Mouse (Mus musculus): ENCODE measurements around the gene Rabgap1l. TPM values are rescaled to one million over a fixed set of nuclear protein-coding genes. Genes with fewer than 3 reads are reported as not detected.

Rabgap1l gene
- total and polyA plus RNA-seq, 3 experiments: 19.0 to 68.4 (median 67.6) TPM

GRCm38 (mm10) chr1:160263630-160264346, 529.2 kb downstream of the Rabgap1l start:
- H3K9ac ChIP-seq (ENCODE audit: low read depth, low read length): no peak overlapping the region

GRCm38 (mm10) chr1:160263053-160263452, 530.0 kb downstream of the Rabgap1l start:
- 82% methylated on average over 5 of the region's 5 CpGs for WGBS

More at GRCm38 (mm10) chr1:160263630-160264346, 529.2 kb downstream of the Rabgap1l start:
- TF ChIP-seq POLR2A (IDR thresholded peaks at IDR 0.05; ENCODE audit: insufficient read depth, low read depth, low read length): no peak
- no peak for TF ChIP-seq EP300 (IDR thresholded peaks at IDR 0.05; ENCODE audit: insufficient read depth, low read depth, low read length)
- H3K79me2 ChIP-seq (replicated peaks; ENCODE audit: control insufficient read depth, insufficient read depth, low read length): no peaks in the 10 kb centered on the region
- no peaks in the 10 kb centered on the region for H3K27me3 ChIP-seq (ENCODE audit: control insufficient read depth, insufficient read depth, low read length)
- no peak overlapping the region for H3K27ac ChIP-seq
- H3K4me3 ChIP-seq: no peak overlapping the region
- 0 out of 2 replicates have a peak, but pooled peaks cover 1% of the 10 kb centered on the region for H3K4me1 ChIP-seq (ENCODE audit: control insufficient read depth, insufficient read depth, low read length)
- 84% methylated on average over 16 of the region's 16 CpGs for WGBS
- no peaks in the 10 kb centered on the region for H3K36me3 ChIP-seq (ENCODE audit: control insufficient read depth, insufficient read depth, low read length)
- peak; percentile 27 to 44 for DNase-seq
- intact Hi-C loops (cut with DNase I): no loop called here

GRCm38 (mm10) chr1:160262415-160262814, 530.6 kb downstream of the Rabgap1l start:
- no peak for TF ChIP-seq EP300 (IDR thresholded peaks at IDR 0.05; ENCODE audit: insufficient read depth, low read depth, low read length)
- TF ChIP-seq POLR2A (IDR thresholded peaks at IDR 0.05; ENCODE audit: insufficient read depth, low read depth, low read length): no peak
- no peak for TF ChIP-seq CTCF (IDR thresholded peaks at IDR 0.05)
- Histone ChIP-seq H3K36me3 (ENCODE audit: control insufficient read depth, insufficient read depth, low read length) (no peaks in the 10 kb centered on the region), H3K4me1 (ENCODE audit: control insufficient read depth, insufficient read depth, low read length) (0 out of 2 replicates have a peak, but pooled peaks cover 1% of the 10 kb centered on the region), H3K4me3 (no peak overlapping the region), H3K9ac (ENCODE audit: low read depth, low read length) (no peak overlapping the region), H3K27me3 (ENCODE audit: control insufficient read depth, insufficient read depth, low read length) (no peaks in the 10 kb centered on the region), H3K27ac (no peak overlapping the region), H3K79me2 (replicated peaks; ENCODE audit: control insufficient read depth, insufficient read depth, low read length) (no peaks in the 10 kb centered on the region)
- intact Hi-C loops (cut with DNase I): no loop called here
- 77% methylated on average over 4 of the region's 4 CpGs for WGBS
- no peak for DNase-seq

More at GRCm38 (mm10) chr1:160263053-160263452, 530.0 kb downstream of the Rabgap1l start:
- intact Hi-C loops (cut with DNase I): no loop called here
- H3K27me3 ChIP-seq (ENCODE audit: control insufficient read depth, insufficient read depth, low read length): no peaks in the 10 kb centered on the region
- no peaks in the 10 kb centered on the region for H3K79me2 ChIP-seq (replicated peaks; ENCODE audit: control insufficient read depth, insufficient read depth, low read length)
- TF ChIP-seq POLR2A (IDR thresholded peaks at IDR 0.05; ENCODE audit: insufficient read depth, low read depth, low read length): no peak
- no peak for TF ChIP-seq CTCF (IDR thresholded peaks at IDR 0.05)
- no peak for TF ChIP-seq EP300 (IDR thresholded peaks at IDR 0.05; ENCODE audit: insufficient read depth, low read depth, low read length)
- no peaks in the 10 kb centered on the region for H3K36me3 ChIP-seq (ENCODE audit: control insufficient read depth, insufficient read depth, low read length)
- no peak overlapping the region for H3K4me3 ChIP-seq
- 0 out of 2 replicates have a peak, but pooled peaks cover 1% of the 10 kb centered on the region for H3K4me1 ChIP-seq (ENCODE audit: control insufficient read depth, insufficient read depth, low read length)
- no peak for DNase-seq
- no peak overlapping the region for H3K9ac ChIP-seq (ENCODE audit: low read depth, low read length)
- no peak overlapping the region for H3K27ac ChIP-seq

- H3K79me2 ChIP-seq (replicated peaks; ENCODE audit: control insufficient read depth, insufficient read depth, low read length): no peaks in the 10 kb centered on the region
- no peaks in the 10 kb centered on the region for H3K27me3 ChIP-seq (ENCODE audit: control insufficient read depth, insufficient read depth, low read length)
- WGBS: 70% methylated on average over 2 of the region's 2 CpGs
- H3K4me1 ChIP-seq (ENCODE audit: control insufficient read depth, insufficient read depth, low read length): 0 out of 2 replicates have a peak, but pooled peaks cover 1% of the 10 kb centered on the region
- TF ChIP-seq EP300 (IDR thresholded peaks at IDR 0.05; ENCODE audit: insufficient read depth, low read depth, low read length) (no peak), POLR2A (IDR thresholded peaks at IDR 0.05; ENCODE audit: insufficient read depth, low read depth, low read length) (no peak), CTCF (IDR thresholded peaks at IDR 0.05) (no peak)
- intact Hi-C loops (cut with DNase I): no loop called here
- H3K27ac ChIP-seq: no peak overlapping the region
- DNase-seq: no peak
- H3K9ac ChIP-seq (ENCODE audit: low read depth, low read length): no peak overlapping the region
- no peaks in the 10 kb centered on the region for H3K36me3 ChIP-seq (ENCODE audit: control insufficient read depth, insufficient read depth, low read length)
- no peak overlapping the region for H3K4me3 ChIP-seq
Measured at GRCm38 (mm10) chr1:160261849-160262248, 531.2 kb downstream of the Rabgap1l start.

- Histone ChIP-seq H3K36me3 (ENCODE audit: control insufficient read depth, insufficient read depth, low read length) (no peaks in the 10 kb centered on the region), H3K4me1 (ENCODE audit: control insufficient read depth, insufficient read depth, low read length) (0 out of 2 replicates have a peak, but pooled peaks cover 1% of the 10 kb centered on the region), H3K27me3 (ENCODE audit: control insufficient read depth, insufficient read depth, low read length) (no peaks in the 10 kb centered on the region), H3K9ac (ENCODE audit: low read depth, low read length) (no peak overlapping the region), H3K27ac (no peak overlapping the region), H3K4me3 (no peak overlapping the region), H3K79me2 (replicated peaks; ENCODE audit: control insufficient read depth, insufficient read depth, low read length) (no peaks in the 10 kb centered on the region)
- 82% methylated on average over 4 of the region's 4 CpGs for WGBS
- no peak for DNase-seq
- intact Hi-C loops (cut with DNase I): no loop called here
- TF ChIP-seq POLR2A (IDR thresholded peaks at IDR 0.05; ENCODE audit: insufficient read depth, low read depth, low read length) (no peak), CTCF (IDR thresholded peaks at IDR 0.05) (no peak), EP300 (IDR thresholded peaks at IDR 0.05; ENCODE audit: insufficient read depth, low read depth, low read length) (no peak)
Measured at GRCm38 (mm10) chr1:160260605-160261004, 532.4 kb downstream of the Rabgap1l start.

GRCm38 (mm10) chr1:160259884-160260283, 533.1 kb downstream of the Rabgap1l start:
- H3K9ac ChIP-seq (ENCODE audit: low read depth, low read length): no peak overlapping the region
- no peaks in the 10 kb centered on the region for H3K79me2 ChIP-seq (replicated peaks; ENCODE audit: control insufficient read depth, insufficient read depth, low read length)
- intact Hi-C loops (cut with DNase I): no loop called here
- WGBS: 61% methylated on average over 7 of the region's 7 CpGs
- H3K27ac ChIP-seq: no peak overlapping the region
- no peaks in the 10 kb centered on the region for H3K36me3 ChIP-seq (ENCODE audit: control insufficient read depth, insufficient read depth, low read length)
- DNase-seq: no peak
- no peak overlapping the region for H3K4me3 ChIP-seq
- H3K27me3 ChIP-seq (ENCODE audit: control insufficient read depth, insufficient read depth, low read length): no peaks in the 10 kb centered on the region
- TF ChIP-seq POLR2A (IDR thresholded peaks at IDR 0.05; ENCODE audit: insufficient read depth, low read depth, low read length) (no peak), CTCF (IDR thresholded peaks at IDR 0.05) (no peak), EP300 (IDR thresholded peaks at IDR 0.05; ENCODE audit: insufficient read depth, low read depth, low read length) (no peak)
- 0 out of 2 replicates have a peak, but pooled peaks cover 1% of the 10 kb centered on the region for H3K4me1 ChIP-seq (ENCODE audit: control insufficient read depth, insufficient read depth, low read length)
